Mouse (Mus musculus): ENCODE data around the gene Itgal.
"Not testable (repeated sequence)": the region's sequence is repeated elsewhere in the genome, so short reads cannot be mapped to it uniquely, and the experiment has no call there.

Itgal gene

DNA sequence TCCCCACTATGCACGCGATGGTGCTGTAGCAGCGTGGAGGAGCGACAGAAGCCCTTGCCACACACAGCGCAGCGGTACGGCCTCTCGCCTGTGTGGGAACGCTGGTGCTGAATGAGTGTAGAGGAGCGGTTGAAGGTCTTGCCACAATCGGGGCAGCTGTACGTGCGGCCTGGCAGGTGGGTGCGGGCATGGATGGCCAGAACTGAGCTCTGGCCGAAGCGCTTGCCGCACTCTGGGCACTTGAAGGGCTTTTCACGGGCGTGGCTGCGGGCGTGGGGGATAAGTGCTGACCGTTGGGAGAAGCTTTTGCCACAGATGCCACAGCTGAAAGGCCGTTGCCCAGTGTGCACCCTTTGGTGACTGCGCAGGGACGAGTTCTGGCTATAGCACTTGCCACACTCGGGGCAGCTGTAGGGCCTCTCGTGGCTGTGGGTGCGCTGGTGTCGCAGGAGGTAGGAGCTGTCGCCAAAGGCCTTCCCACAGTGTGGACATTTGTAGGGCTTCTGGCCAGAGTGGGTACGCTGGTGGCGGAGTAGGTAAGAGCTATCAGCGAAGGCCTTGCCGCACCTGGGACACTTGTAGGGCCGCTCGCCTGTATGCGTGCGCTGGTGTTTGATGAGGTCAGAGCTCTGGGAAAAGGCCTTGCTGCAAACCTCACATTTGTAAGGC lies 47.4 kb downstream of the Itgal start:
- no peak for DNase-seq

GRCm38 (mm10) chr7:127344371-127344770 lies 48.3 kb downstream of the Itgal start:
- DNase-seq: no peak

DNA sequence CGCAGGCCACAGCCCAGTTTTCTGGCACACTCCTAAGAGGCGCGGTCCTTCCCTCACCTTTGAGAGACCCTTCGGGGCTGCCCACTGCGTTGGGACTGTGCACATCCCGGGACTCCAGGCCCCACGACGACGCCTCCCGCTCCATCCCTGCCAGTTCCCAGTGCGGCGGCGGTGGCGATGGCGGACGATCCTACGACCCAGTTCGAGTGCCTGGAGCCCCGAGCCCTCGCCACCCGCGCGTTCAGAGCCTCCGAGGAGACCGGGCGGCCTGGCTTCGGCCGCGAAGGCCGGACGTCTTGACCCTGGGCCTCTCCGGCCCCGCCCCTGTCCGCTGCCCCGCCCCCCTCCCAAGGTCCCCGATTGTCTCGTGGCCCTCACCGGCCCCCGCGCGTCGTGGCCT lies 49.0 kb downstream of the Itgal start:
- DNase-seq: no peak

DNA sequence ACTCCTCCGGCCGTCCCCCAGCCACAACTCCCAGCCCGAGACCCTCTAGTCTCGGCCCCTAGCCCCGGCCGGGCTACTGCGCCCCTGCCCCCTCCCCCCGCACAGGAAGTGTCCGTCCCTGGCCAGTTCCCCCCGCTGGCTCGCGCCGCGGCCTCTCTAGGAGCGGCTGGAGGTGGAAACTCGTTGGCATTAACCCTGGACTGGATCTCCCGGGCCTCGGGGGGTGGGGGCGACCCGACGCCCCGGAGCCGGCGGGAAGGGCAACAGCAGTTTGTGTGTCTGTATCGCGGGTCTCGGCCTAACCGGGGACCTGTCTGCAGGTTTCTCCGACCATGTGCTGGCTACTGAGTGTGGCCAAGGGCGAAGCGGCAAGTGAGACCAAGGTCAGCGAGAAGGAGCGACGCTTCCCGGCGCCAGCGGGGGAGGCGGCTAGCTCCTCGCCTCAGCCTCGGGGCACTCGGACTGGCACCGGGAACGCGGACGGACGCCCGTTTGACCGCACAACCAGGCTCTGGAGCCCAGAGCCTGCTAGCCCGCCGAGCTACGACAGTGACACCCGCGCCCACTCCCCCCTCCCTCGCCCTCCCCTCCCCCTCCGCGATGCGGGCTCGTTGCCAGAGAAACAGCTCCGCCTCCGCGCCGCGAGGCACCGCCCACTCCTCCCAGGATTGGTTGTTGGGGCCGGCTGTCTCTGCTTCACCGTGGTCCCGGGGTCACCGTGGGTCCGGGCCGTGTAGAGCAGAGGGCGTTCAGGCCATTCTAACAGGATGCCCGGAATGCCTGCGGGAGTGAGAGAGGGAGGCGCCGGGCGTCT lies 49.7 kb downstream of the Itgal start, which contains the start of gene Zfp768:
Zfp768 (minus strand) TSS at position 78 of the 814 bp plus-strand sequence.
- peak; percentile 76 to 90 for DNase-seq

DNA sequence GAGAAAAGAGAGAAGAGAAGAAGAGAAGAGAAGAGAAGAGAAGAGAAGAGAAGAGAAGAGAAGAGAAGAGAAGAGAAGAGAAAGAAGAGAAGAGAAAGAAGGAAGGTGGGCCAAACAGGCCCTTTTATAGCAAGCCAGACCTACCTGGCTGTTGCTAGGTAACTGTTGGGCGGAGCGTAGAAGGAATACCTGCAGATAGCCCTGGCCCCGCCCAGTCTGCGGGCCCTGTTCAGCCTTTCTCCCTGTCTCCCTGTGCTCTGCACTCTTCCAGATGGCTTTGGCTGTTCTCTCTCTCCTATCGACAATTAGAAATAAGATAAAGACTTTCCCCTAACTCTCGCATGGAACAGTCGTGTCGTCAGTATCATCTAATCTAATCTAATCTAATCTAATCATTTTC lies 50.6 kb downstream of the Itgal start:
- DNase-seq: no peak

DNA sequence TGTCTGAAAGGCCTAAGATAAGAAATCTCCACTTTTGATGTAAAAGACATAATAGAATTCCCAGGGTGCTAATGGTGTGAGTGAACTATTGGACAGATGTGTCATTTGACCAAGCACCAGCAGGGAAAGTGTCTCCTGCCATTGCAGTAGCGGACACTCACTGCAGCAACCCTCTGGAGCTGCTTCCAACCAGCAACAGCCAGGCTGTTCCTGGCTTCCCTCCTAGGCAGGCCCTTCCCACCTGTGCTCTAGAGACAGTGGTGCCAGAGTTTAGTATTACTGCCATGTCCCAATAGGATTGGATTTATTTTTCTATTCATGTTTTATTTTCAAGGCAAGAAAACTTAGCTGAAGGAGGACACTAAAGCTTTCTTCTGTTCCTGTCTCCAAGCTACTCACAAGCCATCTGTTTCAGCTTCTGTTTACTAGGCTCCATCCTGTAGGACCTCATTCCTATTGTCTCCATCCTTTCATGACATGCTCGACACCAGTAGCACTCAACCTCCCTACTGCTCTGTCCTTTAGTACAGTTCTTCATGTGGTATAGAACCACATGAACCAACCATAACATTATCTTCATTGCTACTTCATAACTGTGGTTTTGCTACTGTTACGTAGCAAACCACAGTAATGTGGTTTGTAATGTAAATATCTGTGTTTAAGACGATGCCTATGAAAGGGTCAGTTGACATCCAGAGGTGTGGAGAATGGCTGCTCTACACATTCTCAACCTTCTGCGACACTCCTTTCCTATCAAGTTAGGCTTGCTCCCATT lies 55.4 kb downstream of the Itgal start:
- no peak for DNase-seq

DNA sequence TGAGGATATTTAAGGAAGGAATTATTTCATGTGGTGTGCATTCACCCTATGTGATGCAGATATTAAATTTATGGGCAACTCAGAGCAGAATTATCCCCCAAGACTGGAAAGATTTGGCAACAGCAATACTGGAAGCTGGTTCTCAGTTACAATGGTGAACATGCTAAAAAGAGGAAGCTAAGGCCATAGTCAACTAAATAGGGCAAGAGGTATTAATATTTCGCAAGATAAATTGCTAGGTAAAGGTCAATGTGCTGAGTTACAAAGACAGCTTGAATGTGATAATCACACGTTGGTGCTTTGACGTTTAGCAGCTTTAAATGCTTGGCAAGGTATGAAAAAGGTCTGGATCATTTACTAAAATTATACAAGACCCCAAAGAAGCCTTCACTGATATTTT lies 59.7 kb downstream of the Itgal start:
- DNase-seq: no peak

- DNase-seq: no peak
These were observed 61.8 kb downstream of the Itgal start for GRCm38 (mm10) chr7:127357871-127358270.

DNA sequence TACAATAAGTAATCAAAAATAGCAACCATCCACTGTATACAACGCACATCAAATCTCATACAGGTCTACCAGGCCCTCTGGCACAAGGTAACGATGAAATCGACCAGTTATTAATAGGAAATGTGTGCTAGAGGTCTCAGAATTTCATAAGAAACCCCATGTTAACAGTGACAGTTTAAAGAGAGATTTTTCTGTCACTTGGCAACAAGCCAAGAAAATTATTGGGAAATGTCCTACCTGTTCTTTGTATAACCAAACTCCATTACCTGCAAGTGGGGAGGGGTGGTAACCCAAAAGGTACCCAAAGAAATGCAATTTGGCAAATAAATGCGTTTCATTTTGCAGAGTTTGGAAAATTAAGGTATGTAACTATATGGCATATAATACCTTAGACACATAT lies 62.4 kb downstream of the Itgal start:
- DNase-seq: no peak

DNA sequence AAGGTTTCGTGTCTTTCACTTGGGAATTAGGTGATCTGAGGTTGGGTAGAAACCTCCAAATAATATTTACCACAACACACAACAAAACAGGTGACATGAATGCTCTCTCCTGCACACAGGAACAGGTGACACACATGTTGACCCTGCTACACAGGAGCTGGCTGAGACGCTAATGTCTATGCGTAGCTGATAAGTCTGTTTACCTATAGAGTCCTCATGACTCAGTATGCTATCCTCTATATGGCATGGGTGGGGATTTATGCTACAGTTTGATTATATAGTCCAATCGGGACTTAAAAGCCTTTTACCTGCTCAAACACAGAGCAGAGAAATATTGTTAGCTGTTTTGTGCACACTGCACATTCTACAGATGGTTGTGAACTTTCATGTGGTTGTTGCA lies 64.2 kb downstream of the Itgal start:
- no peak for DNase-seq

GRCm38 (mm10) chr7:127361449-127361848 lies 65.4 kb downstream of the Itgal start:
- DNase-seq: no peak

DNA sequence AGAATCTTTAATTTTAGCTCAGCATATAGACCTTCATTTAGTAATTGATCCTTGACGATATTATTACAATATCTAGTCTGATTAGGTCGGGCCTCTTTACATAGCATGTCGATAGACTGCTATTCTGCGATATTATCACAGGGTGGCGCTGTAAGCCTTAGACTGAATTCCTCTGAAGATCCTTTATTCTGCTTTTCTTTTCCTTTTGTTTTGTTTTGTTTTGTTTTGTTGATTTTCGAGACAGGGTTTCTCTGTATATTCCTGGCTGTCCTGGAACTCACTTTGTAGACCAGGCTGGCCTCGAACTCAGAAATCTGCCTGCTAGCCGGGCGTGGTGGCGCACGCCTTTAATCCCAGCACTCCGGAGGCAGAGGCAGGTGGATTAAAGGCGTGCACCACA lies 66.4 kb downstream of the Itgal start:
- not testable (repeated sequence) for DNase-seq

DNA sequence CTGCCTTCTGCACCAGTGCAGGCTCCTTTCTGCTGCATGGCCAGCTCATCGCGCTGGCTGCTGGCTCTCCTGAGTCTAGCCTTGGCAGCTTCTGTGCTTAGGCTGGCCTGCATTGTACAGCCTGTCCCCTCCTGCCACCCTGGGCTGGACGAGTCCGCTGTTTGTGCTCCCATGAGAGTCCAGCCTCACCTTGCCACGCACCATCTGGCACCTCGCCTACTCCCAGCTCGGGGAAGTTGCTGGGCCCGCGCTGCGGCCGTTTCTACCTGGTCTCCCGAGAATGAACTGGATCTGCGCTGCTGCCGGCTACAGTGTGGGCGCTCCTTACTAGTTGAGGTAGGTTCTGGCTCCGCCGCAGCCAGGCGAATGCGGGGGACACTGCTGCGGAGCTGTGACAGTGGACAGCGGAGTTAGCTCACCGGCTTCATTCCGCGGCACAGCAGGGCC lies 67.4 kb downstream of the Itgal start:
- no peak for DNase-seq

GRCm38 (mm10) chr7:127364166-127364565 lies 68.1 kb downstream of the Itgal start:
- no peak for DNase-seq

DNA sequence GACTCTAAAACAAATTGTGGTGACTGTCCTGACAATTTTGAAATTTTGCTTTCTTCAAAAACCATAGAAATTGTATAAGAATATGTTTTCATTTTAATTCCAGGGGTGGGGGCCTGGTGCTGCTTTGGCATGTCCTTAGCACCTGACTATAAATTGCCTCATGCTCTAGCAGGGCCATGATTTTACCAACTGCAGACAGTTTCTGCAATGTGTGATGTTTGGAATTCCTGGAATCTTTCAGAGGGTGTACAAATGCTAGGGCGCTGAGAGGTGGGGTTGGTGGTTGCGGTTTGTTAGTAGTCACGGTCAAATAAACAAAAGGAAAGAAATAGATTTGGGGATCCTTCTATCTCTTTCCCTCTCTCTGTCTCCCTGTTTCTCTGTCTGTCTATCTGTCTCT lies 70.2 kb downstream of the Itgal start:
- DNase-seq: no peak

DNA sequence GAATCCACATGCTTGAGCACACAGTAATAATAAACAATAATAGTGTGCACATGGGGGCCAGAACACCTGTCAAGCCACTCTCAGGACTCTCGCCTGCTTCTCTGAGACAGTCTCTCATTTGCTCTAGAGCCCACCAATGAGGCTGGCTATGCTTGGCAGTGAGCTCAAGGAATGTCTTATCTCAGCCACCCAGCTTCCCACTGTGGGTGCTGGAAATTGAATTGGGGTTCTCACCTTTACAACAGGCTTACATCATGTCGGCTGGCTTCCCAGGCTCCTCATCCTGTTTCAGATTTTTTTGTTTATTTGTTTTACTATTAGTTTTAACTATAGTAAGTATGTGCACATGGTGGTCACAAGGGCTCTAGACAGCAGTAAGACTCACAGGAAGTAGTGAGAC lies 75.2 kb downstream of the Itgal start:
- DNase-seq: no peak

GRCm38 (mm10) chr7:127371870-127372269 lies 75.8 kb downstream of the Itgal start:
- DNase-seq: not testable (repeated sequence)

- DNase-seq: peak; percentile 82 to 89
These were observed 79.5 kb downstream of the Itgal start, which contains the start of gene Zfp747 for GRCm38 (mm10) chr7:127375271-127376245. TSS of gene Zfp747 (minus strand) at chr7:127376050.

- DNase-seq: no peak
These were observed 82.4 kb downstream of the Itgal start for GRCm38 (mm10) chr7:127378310-127378921.

All from spleen, adult 18-20 months (tissue).